Mouse (Mus musculus) ES-E14 (cell line): ENCODE data around the gene Cptp. TPM values are rescaled to one million over a fixed set of nuclear protein-coding genes. Genes with fewer than 3 reads are reported as not detected.

Experiments used
- DNase-seq: peaks from one replicate; pipeline ENCODE4 v3.0.0-alpha.2; 2013; ENCODE audit warnings: low read depth, low spot score
- H3K27ac ChIP-seq: 2 replicates; pipeline ENCODE4 v1.5.1; 2012; ENCODE audit warnings: low read depth, mild to moderate bottlenecking, low read length, moderate library complexity, mixed read lengths; ENCODE audit not compliant: poor library complexity, insufficient read depth, severe bottlenecking
- H3K36me3 ChIP-seq: 2 replicates; pipeline ENCODE4 v1.6.1; 2012; ENCODE audit warnings: mild to moderate bottlenecking, low read length, moderate library complexity, mixed read lengths; ENCODE audit not compliant: control insufficient read depth, poor library complexity, insufficient read depth, severe bottlenecking
- H3K4me1 ChIP-seq, 2 experiments: fragments of 150-350 bp in 1 of 2; sonication (generic) in 1 of 2; 2 replicates each; pipeline ENCODE4 v1.6.1; 2012; ENCODE audit warnings: low read length in 2 of 2, mild to moderate bottlenecking in 1 of 2, mixed read lengths in 1 of 2; ENCODE audit not compliant: control insufficient read depth in 2 of 2, insufficient read depth in 2 of 2, poor library complexity in 1 of 2
- H3K4me3 ChIP-seq, 2 experiments: fragments of 150-350 bp in 1 of 2; sonication (generic) in 1 of 2; 2 replicates each; pipeline ENCODE4 v1.5.1; 2012; ENCODE audit warnings: low read length in 2 of 2, low read depth in 1 of 2, mild to moderate bottlenecking in 1 of 2, mixed read lengths in 1 of 2; ENCODE audit not compliant: insufficient read depth in 1 of 2, poor library complexity in 1 of 2, severe bottlenecking in 1 of 2
- H3K9ac ChIP-seq: 2 replicates; pipeline ENCODE4 v1.6.1; 2012; ENCODE audit warnings: low read depth, mild to moderate bottlenecking, low read length, mixed read lengths; ENCODE audit not compliant: poor library complexity, insufficient read depth, severe bottlenecking
- H3K9me3 ChIP-seq: fragments of 150-350 bp; sonication (generic); 2 replicates; pipeline ENCODE4 v1.6.1; 2012; ENCODE audit warnings: low read depth, mild to moderate bottlenecking, low read length; ENCODE audit not compliant: control insufficient read depth, insufficient read depth
- CHD2 ChIP-seq: IDR thresholded peaks from 2 replicates; pipeline ENCODE4 v1.6.1; 2014; ENCODE audit warnings: mild to moderate bottlenecking, low read depth, low read length, inconsistent platforms
- HCFC1 ChIP-seq: IDR thresholded peaks from 2 replicates; pipeline ENCODE4 v1.6.1; 2012; ENCODE audit warnings: low read length, inconsistent platforms, borderline replicate concordance; ENCODE audit not compliant: insufficient read depth
- MAFK ChIP-seq: IDR thresholded peaks from 2 replicates; pipeline ENCODE4 v1.6.1; 2014; ENCODE audit warnings: mild to moderate bottlenecking, low read depth, low read length, inconsistent platforms; ENCODE audit not compliant: insufficient read depth
- ZC3H11A ChIP-seq: IDR thresholded peaks from 2 replicates; pipeline ENCODE4 v1.6.1; 2012; ENCODE audit warnings: low read depth, mild to moderate bottlenecking, inconsistent platforms, low read length, borderline replicate concordance
- ZNF384 ChIP-seq: IDR thresholded peaks from 2 replicates; pipeline ENCODE4 v1.6.1; 2012; ENCODE audit warnings: low read depth, low read length, inconsistent platforms
- in situ Hi-C, 2 experiments: fragments of 600-800 bp; cut with MboI; formaldehyde crosslinking; loops; one replicate each; pipeline ENCODE4 v1.15.1; 2025; ENCODE audit warnings: low sequenced_read_pairs in 2 of 2, inconsistent platforms in 1 of 2; ENCODE audit not compliant: unreplicated experiment in 2 of 2
- total RNA-seq: library from RNA; depleted of rRNA; stranded (reverse); fragments of 300-350 nt; gene quantifications from 2 replicates; pipeline ENCODE4 v1.2.3, GENCODE M21; 2012

Gene Cptp
- total RNA-seq, 1 experiment, result 10.1 TPM

GRCm38 (mm10) chr4:155901205-155901604 lies 32.0 kb upstream of the Cptp start:
- Histone ChIP-seq H3K36me3 (peaks cover 35% of the 10 kb centered on the region), H3K4me1 (no peaks in the 10 kb centered on the region), H3K9me3 (no peaks in the 10 kb centered on the region), H3K27ac (no peak overlapping the region), H3K4me3 (no peak overlapping the region), H3K9ac (no peak overlapping the region)
- in situ Hi-C loops, result no loop called here
- DNase-seq, result no peak
- TF ChIP-seq ZNF384, result no peak
- no peak for TF ChIP-seq ZC3H11A

GRCm38 (mm10) chr4:155899355-155899754 lies 30.1 kb upstream of the Cptp start:
- Histone ChIP-seq H3K9ac (no peak overlapping the region), H3K4me1 (peaks cover 0 to 6% of the 10 kb centered on the region in 2 experiments; a peak in 2 of 4 replicates), H3K9me3 (no peaks in the 10 kb centered on the region), H3K4me3 (no peak overlapping the region), H3K36me3 (peaks cover 32% of the 10 kb centered on the region), H3K27ac (no peak overlapping the region)
- no peak for TF ChIP-seq CHD2
- TF ChIP-seq HCFC1, result no peak
- no peak for TF ChIP-seq MAFK
- TF ChIP-seq ZC3H11A, result no peak
- no peak for TF ChIP-seq ZNF384
- no peak for DNase-seq
- in situ Hi-C loops, result no loop called here

- TF ChIP-seq HCFC1 (no peak), ZC3H11A (no peak), CHD2 (no peak), ZNF384 (no peak), MAFK (no peak)
- Histone ChIP-seq H3K27ac (no peak overlapping the region), H3K4me3 (no peak overlapping the region), H3K9ac (no peak overlapping the region), H3K9me3 (no peaks in the 10 kb centered on the region), H3K4me1 (peaks cover 8 to 13% of the 10 kb centered on the region in 2 experiments), H3K36me3 (peaks cover 32% of the 10 kb centered on the region)
- DNase-seq, result no peak
- in situ Hi-C loops, result no loop called here
These were observed 29.1 kb upstream of the Cptp start for GRCm38 (mm10) chr4:155898318-155898717.

GRCm38 (mm10) chr4:155896461-155896860 lies 27.2 kb upstream of the Cptp start:
- Histone ChIP-seq H3K4me3 (no peak overlapping the region), H3K27ac (no peak overlapping the region), H3K9me3 (no peaks in the 10 kb centered on the region), H3K36me3 (peaks cover 17% of the 10 kb centered on the region), H3K9ac (no peak overlapping the region), H3K4me1 (peaks cover 12 to 14% of the 10 kb centered on the region in 2 experiments)
- TF ChIP-seq MAFK, result no peak
- no peak for TF ChIP-seq HCFC1
- no peak for TF ChIP-seq ZNF384
- TF ChIP-seq CHD2, result no peak
- no peak for TF ChIP-seq ZC3H11A
- DNase-seq, result no peak
- in situ Hi-C loops, result no loop called here

GRCm38 (mm10) chr4:155895826-155896225 lies 26.6 kb upstream of the Cptp start:
- H3K36me3 ChIP-seq, result peaks cover 11% of the 10 kb centered on the region; the same call in 1 of the 2 replicates
- no peak for DNase-seq
- no peaks in the 10 kb centered on the region for H3K9me3 ChIP-seq
- no peak overlapping the region for H3K9ac ChIP-seq
- no peak overlapping the region for H3K27ac ChIP-seq
- H3K4me1 ChIP-seq, result peaks cover 12 to 14% of the 10 kb centered on the region in 2 experiments
- in situ Hi-C loops, result no loop called here
- peak overlapping the region in 1 of 2 experiments; percentile 72; a peak in 1 of 4 replicates for H3K4me3 ChIP-seq
- TF ChIP-seq ZNF384 (no peak), ZC3H11A (no peak), CHD2 (no peak), HCFC1 (no peak), MAFK (no peak)
